Mouse (Mus musculus) liver, embryonic 14.5 days (tissue): ENCODE measurements at regions not wholly inside any gene's neighbourhood (a gene's known extent, or its start where the extent isn't known, plus 50 kb on each side); places are given as distances from the start of the nearest gene placed in this dataset.

ENCODE experiments used
- ATAC-seq: fragments of 200-750 bp; cut with Nextera tagmentation; 2 replicates; pipeline ENCODE4 v1.8.0; 2017; ENCODE audit warnings: moderate number of reproducible peaks, mild to moderate bottlenecking, moderate library complexity; ENCODE audit not compliant: insufficient read depth
- DNase-seq, 3 experiments: peaks; one replicate each; pipeline ENCODE4 v3.0.0-alpha.2; 2012 to 2013; ENCODE audit warnings: low read depth in 3 of 3, low spot score in 3 of 3
- H3K27ac ChIP-seq: fragments of 300-500 bp; sonication (generic); 2 replicates; pipeline ENCODE4 v1.5.1; 2014; ENCODE audit warnings: moderate library complexity, mild to moderate bottlenecking, control low read depth, inconsistent platforms
- H3K27me3 ChIP-seq: fragments of 300-500 bp; sonication (generic); 2 replicates; pipeline ENCODE4 v1.6.1; 2014; ENCODE audit warnings: mild to moderate bottlenecking, low read length, moderate library complexity; ENCODE audit not compliant: control insufficient read depth, insufficient read depth
- H3K36me3 ChIP-seq: fragments of 300-500 bp; sonication (generic); replicated peaks from 2 replicates; pipeline ENCODE4 v1.6.1; 2014; ENCODE audit warnings: low read depth; ENCODE audit not compliant: control insufficient read depth, insufficient read depth
- H3K4me1 ChIP-seq, 2 experiments: fragments of 200-500 bp in 1 of 2; fragments of 300-500 bp in 1 of 2; sonication (generic) in 1 of 2; replicated peaks; 2 replicates each; pipeline ENCODE4 v1.6.1; 2012 to 2014; ENCODE audit warnings: antibody characterized with exemption in 1 of 2, inconsistent platforms in 1 of 2, low read length in 1 of 2; ENCODE audit not compliant: control insufficient read depth in 2 of 2, insufficient read depth in 2 of 2
- H3K4me2 ChIP-seq: fragments of 300-500 bp; sonication (generic); 2 replicates; pipeline ENCODE4 v1.6.1; 2014; ENCODE audit warnings: low read depth, mild to moderate bottlenecking, control low read depth, moderate library complexity
- H3K4me3 ChIP-seq, 2 experiments: fragments of 200-500 bp in 1 of 2; fragments of 300-500 bp in 1 of 2; sonication (generic) in 1 of 2; 2 replicates each; pipeline ENCODE4 v1.5.1; 2012 to 2014; ENCODE audit warnings: low read depth in 2 of 2, low read length in 2 of 2, mild to moderate bottlenecking in 2 of 2, control low read depth in 1 of 2, inconsistent platforms in 1 of 2, moderate library complexity in 1 of 2; ENCODE audit not compliant: insufficient read depth in 1 of 2
- H3K9ac ChIP-seq: fragments of 300-500 bp; sonication (generic); replicated peaks from 2 replicates; pipeline ENCODE4 v1.6.1; 2014; ENCODE audit warnings: mild to moderate bottlenecking, control low read depth, moderate library complexity
- H3K9me3 ChIP-seq: fragments of 300-500 bp; sonication (generic); 2 replicates; pipeline ENCODE4 v1.6.1; 2016; ENCODE audit warnings: low read length, mixed read lengths; ENCODE audit not compliant: control insufficient read depth
- CTCF ChIP-seq: IDR thresholded peaks from 2 replicates; pipeline ENCODE4 v1.5.1; 2016; ENCODE audit warnings: antibody characterized with exemption, low read depth, control low read depth
- EP300 ChIP-seq: IDR thresholded peaks from 2 replicates; pipeline ENCODE4 v1.6.1; 2016; ENCODE audit warnings: antibody characterized with exemption, low read depth
- WGBS: fragments of 180-500 bp; shearing (Covaris S2); extraction: QIAGEN DNeasy Blood & Tissue Kit; methylation state at CpG from one replicate; pipeline ENCODE4 v1.1.7; 2014; ENCODE audit not compliant: insufficient replicate concordance; 5-methylcytosine and 5-hydroxymethylcytosine counted together

DNA sequence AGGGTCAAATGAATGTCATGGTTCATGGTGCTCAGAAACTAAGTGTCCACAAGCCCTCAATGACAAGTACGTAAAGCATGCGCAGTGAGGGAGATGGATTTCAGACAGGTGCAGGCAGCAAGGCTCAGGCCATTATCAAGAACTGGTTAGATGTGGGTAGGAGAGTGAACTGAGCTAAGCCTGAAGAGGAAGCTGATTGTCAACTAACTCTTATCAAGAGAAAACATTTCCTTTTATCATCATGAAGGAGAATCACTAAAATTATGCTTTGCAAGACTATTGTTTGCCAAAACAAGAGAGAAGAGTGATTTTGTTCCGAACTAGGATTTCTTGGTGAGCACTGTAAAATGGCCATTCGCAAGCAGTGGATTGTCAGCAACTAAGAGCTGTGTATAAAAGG is 164.7 kb upstream of the Fam98a start:
- H3K27me3 ChIP-seq = no peaks in the 10 kb centered on the region
- no peaks in the 10 kb centered on the region for H3K4me1 ChIP-seq
- H3K4me2 ChIP-seq = no peak overlapping the region
- no peak for DNase-seq
- no peak overlapping the region for H3K27ac ChIP-seq
- 65% methylated on average over 4 of the region's 4 CpGs for WGBS
- H3K9ac ChIP-seq = no peak overlapping the region
- H3K36me3 ChIP-seq = no peaks in the 10 kb centered on the region
- no peak overlapping the region for H3K4me3 ChIP-seq
- ATAC-seq = no peak
- TF ChIP-seq CTCF (no peak), EP300 (no peak)
- no peaks in the 10 kb centered on the region for H3K9me3 ChIP-seq

DNA sequence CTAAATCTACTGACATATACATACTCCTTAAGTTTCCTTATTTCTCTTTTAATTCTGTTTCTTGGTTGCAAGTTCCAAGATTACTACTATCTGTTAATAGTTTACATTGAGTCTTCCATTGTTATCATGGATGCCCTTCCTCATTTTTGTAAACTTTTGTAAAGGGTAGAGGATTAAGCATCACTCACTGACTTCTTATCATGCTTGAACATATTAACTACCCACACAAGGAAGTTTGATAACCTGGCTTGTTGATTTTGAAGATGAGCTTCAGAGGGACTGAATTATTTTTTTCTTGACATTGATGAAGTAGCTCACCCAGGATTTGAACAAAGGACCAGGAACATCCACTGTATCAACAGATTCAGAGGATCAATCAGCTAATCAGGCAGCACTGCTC is 162.8 kb upstream of the Fam98a start:
- no peaks in the 10 kb centered on the region for H3K9me3 ChIP-seq
- DNase-seq (no peak), ATAC-seq (no peak)
- H3K27me3 ChIP-seq = no peaks in the 10 kb centered on the region
- H3K4me2 ChIP-seq = no peak overlapping the region
- no peaks in the 10 kb centered on the region for H3K4me1 ChIP-seq
- H3K9ac ChIP-seq = no peak overlapping the region
- no peak overlapping the region for H3K27ac ChIP-seq
- no peak overlapping the region for H3K4me3 ChIP-seq
- TF ChIP-seq CTCF (no peak), EP300 (no peak)
- no peaks in the 10 kb centered on the region for H3K36me3 ChIP-seq

GRCm38 (mm10) chr17:75714059-75714458 is 162.3 kb upstream of the Fam98a start:
- Histone ChIP-seq H3K9ac (no peak overlapping the region), H3K27ac (no peak overlapping the region), H3K4me3 (no peak overlapping the region), H3K9me3 (no peaks in the 10 kb centered on the region), H3K36me3 (no peaks in the 10 kb centered on the region), H3K4me2 (no peak overlapping the region), H3K4me1 (no peaks in the 10 kb centered on the region), H3K27me3 (no peaks in the 10 kb centered on the region)
- ATAC-seq = no peak
- no peak for DNase-seq
- TF ChIP-seq CTCF = no peak
- no peak for TF ChIP-seq EP300
- 44% methylated on average over 1 of the region's 1 CpGs for WGBS

GRCm38 (mm10) chr17:75707687-75708086 is 155.9 kb upstream of the Fam98a start:
- H3K4me2 ChIP-seq = no peak overlapping the region
- H3K9me3 ChIP-seq = no peaks in the 10 kb centered on the region
- no peak for ATAC-seq
- H3K27ac ChIP-seq = no peak overlapping the region
- DNase-seq = no peak
- no peaks in the 10 kb centered on the region for H3K36me3 ChIP-seq
- no peaks in the 10 kb centered on the region for H3K4me1 ChIP-seq
- H3K27me3 ChIP-seq = no peaks in the 10 kb centered on the region
- WGBS = 66% methylated on average over 4 of the region's 4 CpGs
- H3K9ac ChIP-seq = no peak overlapping the region
- H3K4me3 ChIP-seq = no peak overlapping the region
- TF ChIP-seq CTCF = no peak
- TF ChIP-seq EP300 = no peak

- Histone ChIP-seq H3K36me3 (no peaks in the 10 kb centered on the region), H3K4me1 (no peaks in the 10 kb centered on the region), H3K4me2 (no peak overlapping the region), H3K27ac (no peak overlapping the region), H3K4me3 (no peak overlapping the region), H3K9ac (no peak overlapping the region), H3K27me3 (no peaks in the 10 kb centered on the region), H3K9me3 (no peaks in the 10 kb centered on the region)
- TF ChIP-seq EP300 = no peak
- no peak for TF ChIP-seq CTCF
- ATAC-seq (no peak), DNase-seq (no peak)
- WGBS = 47% methylated on average over 2 of the region's 2 CpGs
Measured at GRCm38 (mm10) chr17:75705357-75705756, 153.6 kb upstream of the Fam98a start.

GRCm38 (mm10) chr17:75703865-75704264 is 152.1 kb upstream of the Fam98a start:
- ATAC-seq = no peak
- Histone ChIP-seq H3K4me2 (no peak overlapping the region), H3K36me3 (no peaks in the 10 kb centered on the region), H3K27ac (no peak overlapping the region), H3K4me1 (no peaks in the 10 kb centered on the region), H3K27me3 (no peaks in the 10 kb centered on the region), H3K9me3 (no peaks in the 10 kb centered on the region), H3K4me3 (no peak overlapping the region), H3K9ac (no peak overlapping the region)
- no peak for DNase-seq
- TF ChIP-seq CTCF (no peak), EP300 (no peak)
- WGBS = 50% methylated on average over 8 of the region's 8 CpGs
